Mouse (Mus musculus) forebrain, embryonic 10.5 days (tissue): ENCODE measurements around the gene Zfp335. TPM values are rescaled to one million over a fixed set of nuclear protein-coding genes. Genes with fewer than 3 reads are reported as not detected.

Source experiments
- DNase-seq: peaks from one replicate; pipeline ENCODE4 v3.0.0-alpha.2; 2017; ENCODE audit warnings: low spot score; ENCODE audit errors: extremely low spot score
- H3K27ac ChIP-seq: fragments of 300-500 bp; sonication (generic); 2 replicates; pipeline ENCODE4 v1.5.1; 2016; ENCODE audit warnings: mild to moderate bottlenecking
- H3K27me3 ChIP-seq: fragments of 300-500 bp; sonication (generic); 2 replicates; pipeline ENCODE4 v1.6.1; 2016; ENCODE audit warnings: mild to moderate bottlenecking; ENCODE audit not compliant: poor library complexity, severe bottlenecking
- H3K36me3 ChIP-seq: fragments of 300-500 bp; sonication (generic); replicated peaks from 2 replicates; pipeline ENCODE4 v1.6.1; 2016; ENCODE audit warnings: mild to moderate bottlenecking, moderate library complexity
- H3K4me1 ChIP-seq: fragments of 300-500 bp; sonication (generic); 2 replicates; pipeline ENCODE4 v1.6.1; 2016
- H3K4me3 ChIP-seq: fragments of 300-500 bp; sonication (generic); 2 replicates; pipeline ENCODE4 v1.5.1; 2016; ENCODE audit warnings: mild to moderate bottlenecking, moderate library complexity
- H3K9me3 ChIP-seq: fragments of 300-500 bp; sonication (generic); 2 replicates; pipeline ENCODE4 v1.6.1; 2016; ENCODE audit warnings: mild to moderate bottlenecking, moderate library complexity
- WGBS: fragments of 180-500 bp; shearing (Covaris S2); methylation state at CpG from one replicate; pipeline ENCODE4 v1.1.7; 2016; 5-methylcytosine and 5-hydroxymethylcytosine counted together
- polyA plus RNA-seq: library from polyadenylated mRNA; unstranded; fragments of >200 nt; fragmentation: Nextera tagmentation; extraction: Ambion mirVana; gene quantifications from 2 replicates; pipeline ENCODE4 v1.2.1, GENCODE M21; 2016

Zfp335 gene
- 16.0 and 16.6 TPM in 2 replicates for polyA plus RNA-seq

DNA sequence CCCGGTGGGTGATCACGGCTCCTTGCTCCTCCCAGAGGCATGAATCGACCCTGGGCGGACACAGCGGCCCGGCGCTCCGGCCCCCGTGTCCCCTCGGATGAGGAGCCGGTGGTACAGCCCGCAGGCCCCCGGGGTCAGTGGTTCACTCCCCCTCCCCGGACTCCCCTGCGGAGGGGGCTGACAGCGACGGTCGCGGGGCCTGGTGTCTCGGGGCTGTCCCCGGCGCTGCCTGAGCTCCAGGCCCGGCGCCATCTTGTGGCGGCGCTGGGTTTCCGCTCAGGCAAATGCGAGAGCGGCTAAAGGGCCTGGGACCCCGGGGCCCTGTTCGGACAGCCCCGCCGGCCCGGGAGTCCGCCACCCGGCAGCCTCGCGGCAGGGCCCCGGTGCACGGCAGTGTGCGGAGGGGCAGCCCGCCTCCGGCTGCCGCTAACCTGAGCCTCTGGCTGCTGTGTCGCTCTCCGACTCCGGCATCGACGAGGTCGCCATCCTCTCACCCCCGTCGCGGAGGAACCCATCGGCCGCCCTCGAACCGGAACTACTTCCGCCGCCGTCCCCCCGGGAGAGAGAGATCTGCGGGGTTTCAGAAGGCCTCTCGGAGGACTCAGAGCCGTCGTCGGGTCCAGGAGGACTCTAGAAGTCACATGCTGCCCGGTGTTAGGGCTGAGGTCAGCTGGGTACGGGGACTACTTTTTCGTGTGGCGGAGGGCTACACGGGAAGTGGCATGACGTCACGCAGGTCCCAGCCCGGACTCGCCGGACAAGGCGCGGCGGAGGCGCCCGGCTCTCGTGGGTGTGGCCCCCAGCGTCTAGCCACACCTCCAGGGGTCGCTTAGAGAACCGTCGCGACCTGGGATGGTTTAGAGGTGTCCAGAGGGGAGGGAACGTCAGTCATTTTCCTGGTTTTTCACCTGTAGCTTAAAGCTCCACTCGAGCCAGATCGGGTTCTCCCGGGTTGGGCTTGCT lies at the start of gene Zfp335:
Zfp335 (minus strand) TSS at position 672 of the 963 bp plus-strand sequence.
- H3K27me3 ChIP-seq, result no peaks in the 10 kb centered on the region
- peaks cover 44% of the 10 kb centered on the region for H3K36me3 ChIP-seq

DNA sequence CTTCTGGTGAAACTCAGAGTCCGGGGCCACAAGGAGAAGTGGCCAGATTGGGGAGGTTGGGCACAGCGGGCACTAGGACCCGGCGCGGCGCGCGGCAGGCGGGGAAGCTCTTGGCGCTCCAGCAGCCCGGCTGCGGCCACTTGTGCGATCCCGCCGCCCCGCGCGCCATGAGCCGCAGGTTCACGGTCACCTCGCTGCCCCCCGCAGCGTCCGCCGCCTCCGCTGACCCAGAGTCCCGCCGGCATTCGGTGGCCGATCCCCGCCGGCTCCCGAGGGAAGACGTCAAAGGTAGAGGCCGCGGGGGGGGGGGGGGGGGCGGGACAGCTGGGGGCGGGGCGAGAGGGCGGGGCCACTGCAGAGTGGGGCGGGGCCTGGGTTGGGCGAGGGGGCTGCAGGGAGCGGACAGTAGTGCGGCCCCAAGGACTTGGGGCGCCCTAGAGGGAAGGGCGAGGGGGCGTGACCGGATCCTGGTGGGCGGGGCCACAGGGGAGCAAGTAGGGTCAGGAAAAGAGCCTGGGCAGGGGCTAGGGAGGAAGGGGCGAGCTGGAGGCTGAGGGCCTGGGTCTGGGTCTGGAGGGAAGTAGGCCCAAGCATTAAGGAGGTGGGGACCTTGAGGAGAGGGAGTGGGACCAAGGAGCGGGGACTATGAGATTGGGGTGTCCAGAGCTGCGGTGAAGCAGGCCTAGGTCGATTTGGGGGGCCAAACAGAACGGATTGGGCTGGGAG lies 49.3 kb upstream of the Zfp335 start, which contains the start of gene Slc12a5:
Slc12a5 (plus strand) TSS at position 87 of the 726 bp plus-strand sequence.
- peaks cover 49% of the 10 kb centered on the region for H3K27me3 ChIP-seq
- H3K4me1 ChIP-seq, result peaks cover 40% of the 10 kb centered on the region
- no peaks in the 10 kb centered on the region for H3K9me3 ChIP-seq
- peak within 1 kb of the TSS; percentile 89 for H3K27ac ChIP-seq
- peak; percentile 81 for DNase-seq
- H3K4me3 ChIP-seq, result peak within 1 kb of the TSS; percentile 72
- under 1% methylated on average over 46 of the region's 54 CpGs for WGBS
- no peaks in the 10 kb centered on the region for H3K36me3 ChIP-seq

More for the DNA sequence above, at the start of gene Zfp335:
- under 1% methylated on average over 91 of the region's 91 CpGs for WGBS
- peak; percentile 92 for DNase-seq
- H3K9me3 ChIP-seq, result peaks cover 10% of the 10 kb centered on the region
- peak within 1 kb of the TSS; percentile 96 for H3K27ac ChIP-seq
- H3K4me3 ChIP-seq, result peak within 1 kb of the TSS; percentile 63
- H3K4me1 ChIP-seq, result peaks cover 34% of the 10 kb centered on the region

DNA sequence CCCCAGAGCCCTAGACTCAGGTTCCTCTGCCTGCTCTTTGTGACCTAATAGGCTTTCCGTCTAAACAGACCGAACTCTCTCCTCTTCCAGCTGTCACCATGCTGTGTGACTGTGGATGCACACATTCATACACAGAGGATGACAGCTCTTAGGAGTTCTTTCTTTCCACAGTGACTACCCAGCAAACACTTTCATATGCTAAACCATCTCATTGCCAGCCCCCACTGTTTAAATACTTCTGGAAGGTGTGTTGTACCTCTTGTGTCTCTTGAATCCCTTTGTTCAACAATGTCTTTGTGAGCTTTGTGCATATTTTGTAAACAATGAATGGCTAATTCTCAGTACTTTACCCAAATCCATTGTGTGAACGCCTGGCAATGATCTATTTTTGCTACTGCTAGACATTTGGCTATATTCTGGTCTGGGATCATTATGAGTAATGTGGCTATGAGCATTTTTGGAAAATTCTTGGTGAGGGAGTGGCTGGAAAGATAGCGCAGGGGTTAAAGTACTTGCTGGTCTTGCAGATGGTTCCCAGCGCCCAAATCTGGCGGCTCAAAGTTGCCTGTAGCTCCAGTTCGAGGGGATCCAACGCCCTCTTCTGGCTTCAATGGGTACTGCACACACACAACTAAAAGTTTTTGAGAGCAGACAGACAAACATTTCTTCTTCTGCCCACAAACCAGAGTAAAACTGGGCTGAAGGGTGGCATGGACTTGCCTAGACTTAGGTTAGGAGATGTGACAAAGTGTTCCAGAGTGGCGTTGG lies 46.2 kb upstream of the Zfp335 start:
- DNase-seq, result no peak
- 75% methylated on average over 9 of the region's 9 CpGs for WGBS
- Histone ChIP-seq H3K27me3 (peaks cover 44% of the 10 kb centered on the region), H3K4me1 (peaks cover 30% of the 10 kb centered on the region), H3K36me3 (no peaks in the 10 kb centered on the region), H3K27ac (no peak overlapping the region), H3K4me3 (no peak overlapping the region), H3K9me3 (no peaks in the 10 kb centered on the region)

DNA sequence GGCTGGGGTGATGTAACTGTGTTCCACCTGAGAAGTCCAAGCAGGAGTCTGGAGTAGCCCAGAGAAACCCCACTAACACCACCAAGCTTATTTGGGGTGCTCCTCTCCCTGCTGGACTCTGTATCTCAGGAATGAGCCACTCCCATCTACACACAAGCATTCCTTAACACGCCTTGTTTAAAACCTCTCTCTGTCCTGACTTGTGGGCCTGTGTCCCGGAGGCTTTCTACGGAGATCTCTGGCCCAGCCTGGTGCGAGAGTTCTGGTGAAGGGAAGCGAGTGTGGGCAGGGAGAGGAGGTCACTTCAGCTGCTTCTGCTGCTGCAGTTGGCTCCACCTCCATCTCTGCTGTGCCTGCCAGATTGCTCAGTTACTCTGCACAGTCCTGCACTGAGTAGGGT lies 44.6 kb upstream of the Zfp335 start:
- 79% methylated on average over 5 of the region's 5 CpGs for WGBS
- no peak overlapping the region for H3K27ac ChIP-seq
- no peaks in the 10 kb centered on the region for H3K9me3 ChIP-seq
- no peaks in the 10 kb centered on the region for H3K36me3 ChIP-seq
- H3K4me3 ChIP-seq, result no peak overlapping the region
- DNase-seq, result no peak
- peaks cover 54% of the 10 kb centered on the region for H3K27me3 ChIP-seq
- H3K4me1 ChIP-seq, result peaks cover 23% of the 10 kb centered on the region

DNA sequence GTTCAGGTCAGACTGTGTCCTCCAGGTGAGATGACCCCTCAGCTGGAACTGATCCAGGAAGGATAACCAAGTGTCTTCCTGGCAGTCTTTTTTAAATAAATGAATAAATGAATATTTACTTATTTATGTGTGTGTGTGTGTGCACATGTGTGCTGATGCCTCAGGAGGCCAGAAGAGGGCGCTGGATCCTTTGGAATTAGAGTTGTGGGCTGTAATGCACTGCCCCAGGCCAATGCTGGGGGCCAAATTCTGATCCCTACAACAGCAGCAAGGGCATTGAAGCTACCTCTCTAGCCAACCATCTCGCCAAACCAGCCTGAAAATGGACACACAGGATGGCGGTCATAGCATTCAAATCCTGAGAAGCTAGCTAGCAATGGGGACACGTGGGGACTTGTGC lies 44.2 kb upstream of the Zfp335 start:
- H3K4me3 ChIP-seq, result no peak overlapping the region
- no peak overlapping the region for H3K27ac ChIP-seq
- H3K4me1 ChIP-seq, result peaks cover 18% of the 10 kb centered on the region
- peaks cover 58% of the 10 kb centered on the region for H3K27me3 ChIP-seq
- no peaks in the 10 kb centered on the region for H3K9me3 ChIP-seq
- no peak for DNase-seq
- 73% methylated on average over 4 of the region's 4 CpGs for WGBS
- no peaks in the 10 kb centered on the region for H3K36me3 ChIP-seq

DNA sequence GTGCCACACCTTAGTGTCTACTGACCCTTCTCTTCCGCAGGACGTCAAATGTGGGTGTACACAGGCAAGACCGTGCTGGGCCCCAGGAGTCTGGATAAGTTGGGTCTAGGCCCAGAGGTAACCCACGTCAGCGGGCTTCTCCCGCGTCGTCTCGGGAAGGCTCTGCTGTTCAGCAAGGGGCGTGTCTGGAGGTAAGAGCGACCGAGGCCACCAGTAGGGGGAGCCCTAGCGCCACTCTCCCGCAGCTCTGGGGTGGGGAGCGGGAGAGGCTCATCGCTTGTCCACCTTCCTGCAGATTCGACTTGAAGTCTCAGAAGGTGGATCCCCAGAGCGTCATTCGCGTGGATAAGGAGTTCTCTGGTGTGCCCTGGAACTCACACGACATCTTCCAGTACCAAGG lies 41.7 kb upstream of the Zfp335 start:
- Histone ChIP-seq H3K27me3 (peaks cover 84% of the 10 kb centered on the region), H3K9me3 (no peaks in the 10 kb centered on the region), H3K4me3 (peak overlapping the region; percentile 9; the same call in 1 of the 2 replicates), H3K36me3 (no peaks in the 10 kb centered on the region), H3K27ac (0 out of 2 replicates have a peak overlapping the region, but pooled peaks have one; percentile 30), H3K4me1 (peaks cover 34% of the 10 kb centered on the region)
- WGBS, result under 1% methylated on average over 21 of the region's 21 CpGs
- DNase-seq, result peak; percentile 84

DNA sequence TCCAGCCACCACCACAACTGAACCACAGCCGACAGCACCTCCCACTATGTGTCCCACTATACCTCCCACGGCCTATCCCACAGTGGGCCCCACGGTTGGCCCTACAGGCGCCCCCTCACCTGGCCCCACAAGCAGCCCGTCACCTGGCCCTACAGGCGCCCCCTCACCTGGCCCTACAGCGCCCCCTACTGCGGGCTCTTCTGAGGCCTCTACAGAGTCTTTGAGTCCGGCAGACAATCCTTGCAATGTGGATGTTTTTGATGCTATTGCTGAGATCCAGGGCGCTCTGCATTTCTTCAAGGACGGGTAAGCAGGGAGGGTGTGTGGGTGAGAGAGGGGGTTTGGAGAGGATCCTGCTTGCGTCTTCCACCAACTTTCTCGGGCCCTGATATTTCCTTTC lies 40.9 kb upstream of the Zfp335 start:
- Histone ChIP-seq H3K9me3 (no peaks in the 10 kb centered on the region), H3K4me1 (peaks cover 42% of the 10 kb centered on the region), H3K36me3 (no peaks in the 10 kb centered on the region), H3K27ac (no peak overlapping the region), H3K4me3 (no peak overlapping the region), H3K27me3 (peaks cover 91% of the 10 kb centered on the region)
- WGBS, result 43% methylated on average over 13 of the region's 13 CpGs
- no peak for DNase-seq

DNA sequence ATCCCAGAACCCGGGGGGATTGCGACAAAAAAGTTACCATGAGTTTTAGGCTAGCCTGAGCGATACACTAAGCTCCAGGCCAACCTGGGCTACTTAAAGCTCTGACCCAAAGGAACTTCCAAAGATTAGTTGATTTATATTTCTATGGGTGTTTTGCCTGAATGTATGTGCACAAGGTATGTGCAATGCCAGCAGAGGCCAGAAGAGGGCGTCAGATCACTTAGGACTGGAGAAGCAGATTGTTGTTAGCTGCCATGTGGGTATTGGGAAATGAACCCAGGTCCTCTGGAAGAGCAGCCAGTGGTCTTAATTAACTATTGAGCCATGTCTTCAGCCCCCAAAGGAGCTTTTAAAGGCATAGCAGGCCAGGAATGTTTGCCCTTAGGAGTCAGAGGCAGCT lies 40.2 kb upstream of the Zfp335 start:
- Histone ChIP-seq H3K9me3 (no peaks in the 10 kb centered on the region), H3K27me3 (peaks cover 93% of the 10 kb centered on the region), H3K4me3 (no peak overlapping the region), H3K27ac (no peak overlapping the region), H3K4me1 (peaks cover 43% of the 10 kb centered on the region), H3K36me3 (no peaks in the 10 kb centered on the region)
- no peak for DNase-seq
- 81% methylated on average over 4 of the region's 4 CpGs for WGBS

DNA sequence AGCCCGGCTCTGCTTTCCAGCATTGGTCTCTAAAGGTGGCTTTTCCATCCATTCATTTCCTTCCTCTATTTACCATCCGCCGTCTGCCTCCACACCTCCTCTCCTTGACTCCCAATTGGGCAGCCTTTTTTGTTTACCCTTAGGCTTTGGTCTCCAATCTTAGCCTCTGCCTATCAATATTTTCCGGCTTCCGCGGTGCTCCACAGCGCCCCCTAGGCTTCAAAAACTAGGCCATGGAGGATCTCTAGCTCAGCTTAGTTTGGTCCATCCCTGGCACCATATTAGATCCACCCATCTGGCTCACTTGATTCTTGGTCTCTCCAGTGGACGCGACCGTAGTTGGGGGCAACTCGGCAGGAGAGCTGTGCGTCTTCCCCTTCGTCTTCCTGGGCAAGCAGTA lies 38.9 kb upstream of the Zfp335 start:
- Histone ChIP-seq H3K4me1 (peaks cover 43% of the 10 kb centered on the region), H3K27ac (no peak overlapping the region), H3K9me3 (no peaks in the 10 kb centered on the region), H3K27me3 (peaks cover 92% of the 10 kb centered on the region), H3K36me3 (no peaks in the 10 kb centered on the region), H3K4me3 (no peak overlapping the region)
- DNase-seq, result no peak
- WGBS, result 29% methylated on average over 13 of the region's 13 CpGs

DNA sequence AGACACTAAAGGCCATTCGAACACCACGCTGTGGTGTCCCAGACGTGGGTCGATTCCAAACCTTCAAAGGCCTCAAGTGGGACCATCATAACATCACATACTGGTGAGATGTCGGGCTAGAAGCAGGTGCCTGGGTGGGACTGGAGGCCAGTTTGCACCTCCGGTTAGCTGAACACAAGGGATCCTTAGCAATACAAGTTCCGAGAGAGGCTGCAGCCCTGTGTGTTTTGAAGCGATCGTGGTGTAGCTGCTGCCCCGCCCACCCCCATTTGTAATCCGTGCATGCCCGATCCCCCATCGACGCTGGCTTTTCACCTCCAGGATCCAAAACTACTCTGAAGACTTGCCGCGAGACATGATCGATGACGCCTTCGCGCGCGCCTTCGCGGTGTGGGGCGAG lies 37.4 kb upstream of the Zfp335 start:
- H3K27ac ChIP-seq, result no peak overlapping the region
- no peak for DNase-seq
- H3K4me1 ChIP-seq, result peaks cover 43% of the 10 kb centered on the region
- peak overlapping the region; percentile 39 for H3K4me3 ChIP-seq
- no peaks in the 10 kb centered on the region for H3K36me3 ChIP-seq
- H3K27me3 ChIP-seq, result peaks cover 81% of the 10 kb centered on the region
- 7% methylated on average over 25 of the region's 25 CpGs for WGBS
- no peaks in the 10 kb centered on the region for H3K9me3 ChIP-seq

DNA sequence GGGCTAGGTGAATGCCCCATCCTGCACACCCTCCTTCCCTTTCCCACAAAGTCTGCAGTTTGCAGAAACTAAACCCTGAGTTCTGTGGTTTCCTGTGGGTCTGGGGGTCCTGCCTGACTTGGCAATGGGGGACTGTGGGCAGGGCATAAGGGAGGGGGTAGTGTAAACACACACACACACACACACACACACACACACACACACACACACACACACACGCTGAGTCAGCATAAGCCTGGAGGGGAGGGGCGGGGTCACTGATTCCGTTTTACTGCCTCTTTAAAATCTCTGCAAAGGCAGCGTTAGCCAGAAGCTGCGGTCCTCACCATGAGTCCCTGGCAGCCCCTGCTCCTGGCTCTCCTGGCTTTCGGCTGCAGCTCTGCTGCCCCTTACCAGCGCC lies 36.4 kb upstream of the Zfp335 start:
- no peaks in the 10 kb centered on the region for H3K36me3 ChIP-seq
- no peak overlapping the region for H3K27ac ChIP-seq
- H3K27me3 ChIP-seq, result peaks cover 74% of the 10 kb centered on the region
- peaks cover 40% of the 10 kb centered on the region for H3K4me1 ChIP-seq
- H3K9me3 ChIP-seq, result no peaks in the 10 kb centered on the region
- 8% methylated on average over 7 of the region's 7 CpGs for WGBS
- H3K4me3 ChIP-seq, result no peak overlapping the region
- DNase-seq, result no peak

DNA sequence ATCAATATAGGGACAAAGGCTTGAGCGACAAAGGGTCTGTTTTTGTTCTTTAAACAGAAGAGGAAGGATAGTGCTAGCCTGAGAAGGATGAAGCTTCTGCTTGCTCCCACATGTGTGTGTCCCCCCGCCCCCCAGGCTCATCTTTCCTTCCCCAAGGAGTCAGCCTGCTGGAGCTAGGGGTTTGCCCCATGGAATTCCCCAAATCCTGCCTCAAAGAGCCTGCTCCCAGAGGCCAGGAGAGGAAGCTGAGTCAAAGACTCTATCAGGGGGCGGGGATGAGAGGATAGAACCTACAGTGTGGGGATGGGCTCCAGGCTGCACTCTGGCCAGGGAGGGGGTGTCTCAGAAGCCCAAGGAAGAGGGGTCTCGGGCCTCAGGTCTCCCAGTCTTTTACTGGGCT lies 35.9 kb upstream of the Zfp335 start:
- H3K27ac ChIP-seq, result no peak overlapping the region
- H3K27me3 ChIP-seq, result peaks cover 73% of the 10 kb centered on the region
- no peak overlapping the region for H3K4me3 ChIP-seq
- H3K9me3 ChIP-seq, result no peaks in the 10 kb centered on the region
- H3K4me1 ChIP-seq, result peaks cover 40% of the 10 kb centered on the region
- no peaks in the 10 kb centered on the region for H3K36me3 ChIP-seq
- 27% methylated on average over 4 of the region's 4 CpGs for WGBS
- DNase-seq, result no peak
